Mouse (Mus musculus) yolk sac, embryonic 10.5 days (tissue): ENCODE measurements at regions not wholly inside any gene's neighbourhood (a gene's known extent, or its start where the extent isn't known, plus 50 kb on each side); places are given as distances from the start of the nearest gene placed in this dataset.

Experiments used
- DNase-seq: peaks from one replicate; pipeline ENCODE4 v3.0.0-alpha.2; 2017; ENCODE audit warnings: low spot score

DNA sequence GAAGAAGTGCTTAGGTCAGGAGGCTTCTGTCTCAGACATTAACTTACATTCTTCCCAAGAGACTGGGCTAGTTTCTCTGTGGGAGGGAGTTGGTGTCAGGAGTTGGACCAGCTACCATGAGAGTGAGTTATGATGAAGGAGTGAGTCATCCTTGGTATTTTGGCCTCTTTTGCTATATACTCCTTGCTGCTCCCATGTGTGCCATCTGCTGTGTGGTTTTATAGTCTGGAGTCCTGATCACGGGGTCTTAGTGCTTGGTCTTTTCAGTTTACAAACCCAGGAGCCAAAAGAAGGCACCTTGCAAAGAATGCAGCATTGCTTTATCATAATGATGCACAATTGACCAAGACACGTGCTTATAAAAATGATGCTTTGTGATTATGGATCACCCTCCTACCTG lies 56.6 kb downstream of the Zfp503 start:
- no peak for DNase-seq

DNA sequence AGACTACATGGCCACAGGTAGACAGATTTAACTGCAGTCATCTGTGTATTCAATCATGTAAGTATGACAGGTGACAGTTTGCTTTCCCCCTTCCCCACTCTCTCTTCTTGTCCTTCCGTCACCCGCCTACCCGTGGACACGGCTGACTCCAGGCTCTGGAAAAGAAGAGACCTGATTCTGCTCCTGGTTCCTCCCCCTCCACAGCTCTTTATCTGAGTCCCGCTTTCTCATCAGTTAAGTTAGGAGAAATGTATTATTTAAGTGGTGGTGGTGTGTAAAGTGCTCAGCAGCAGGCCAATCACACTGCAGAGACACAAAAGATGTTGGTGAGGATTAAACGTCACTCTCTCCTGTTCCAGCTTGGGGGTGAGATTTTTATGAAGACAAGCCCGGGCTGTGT lies 57.5 kb downstream of the Zfp503 start:
- DNase-seq = no peak

DNA sequence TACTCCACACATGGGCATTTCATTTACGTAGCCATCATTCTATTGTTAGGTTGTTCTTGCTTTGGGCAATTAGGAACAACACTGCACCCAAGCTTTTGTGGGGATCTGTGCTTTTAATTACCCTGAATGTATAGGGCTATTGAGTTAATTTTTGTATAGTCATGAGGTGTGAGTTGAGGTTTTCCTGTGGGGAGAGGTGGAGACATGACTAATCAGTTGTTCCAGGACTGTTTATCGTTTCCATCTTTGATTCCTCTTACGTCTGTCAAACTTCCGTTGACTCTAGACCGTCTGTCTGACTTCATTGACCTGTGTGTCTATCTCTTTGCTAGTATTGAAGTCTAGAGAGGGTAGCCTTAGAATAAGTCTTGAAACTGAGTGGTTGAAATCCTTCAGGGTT lies 60.4 kb downstream of the Zfp503 start:
- DNase-seq = no peak

DNA sequence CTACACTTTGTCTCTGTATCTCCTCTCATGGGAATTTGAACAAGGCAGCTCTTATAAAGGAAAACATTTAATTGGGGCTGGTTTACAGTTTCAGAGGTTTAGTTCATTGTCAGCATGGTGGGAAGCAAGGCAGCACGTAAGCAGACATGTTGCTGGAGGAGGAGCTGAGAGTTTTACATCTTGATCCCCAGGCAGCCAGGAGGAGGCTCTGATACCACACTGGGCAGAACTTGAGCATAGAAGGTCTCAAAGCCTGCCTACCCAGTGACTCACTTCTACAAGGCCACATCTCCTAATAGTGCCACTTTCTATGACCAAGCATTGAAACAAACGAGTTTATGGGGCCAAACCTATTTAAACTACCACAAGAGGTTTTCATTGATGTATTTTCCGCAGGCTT lies 67.9 kb upstream of the Comtd1 start:
- no peak for DNase-seq

DNA sequence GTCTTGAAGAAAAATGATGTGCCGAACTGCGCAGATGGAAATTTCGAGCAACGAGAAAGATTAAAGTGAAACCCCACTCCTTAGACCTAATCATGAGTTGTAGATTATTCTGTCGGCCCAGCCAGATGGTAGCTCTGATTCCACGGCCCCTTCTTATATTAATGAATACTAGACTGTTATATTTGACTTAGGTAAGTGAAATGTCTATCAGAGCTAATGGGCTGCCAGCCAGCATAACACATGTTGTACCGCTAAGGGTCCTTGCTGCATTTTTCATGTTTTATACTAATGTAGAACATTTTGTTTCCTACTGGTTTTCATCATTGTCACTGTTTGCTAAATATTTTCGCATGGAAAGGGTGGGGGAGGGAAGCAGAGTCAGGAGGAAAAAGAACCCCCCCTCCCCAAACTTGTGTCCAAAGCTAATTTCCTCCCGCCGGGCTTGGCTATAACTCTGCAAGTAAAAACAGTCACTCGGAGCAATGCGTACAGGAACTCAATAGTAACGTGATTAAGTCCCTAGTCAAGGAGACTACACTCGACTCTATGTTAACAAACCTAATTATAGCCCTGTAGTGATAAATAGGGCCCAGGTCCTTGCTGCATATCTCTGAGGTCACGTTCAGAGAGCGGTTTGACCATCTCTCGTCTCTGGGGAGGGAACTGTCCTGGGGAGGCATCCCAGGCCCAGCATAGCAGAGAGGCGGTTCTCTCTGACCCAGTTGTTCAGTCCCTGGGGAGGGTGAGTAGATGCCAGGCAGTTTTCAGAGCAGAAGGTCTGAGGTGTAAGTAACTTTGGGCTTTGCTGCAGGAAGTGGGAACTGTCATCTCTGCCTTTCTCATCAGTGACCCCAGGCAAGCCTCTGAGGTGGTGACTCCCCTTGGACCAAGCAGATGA lies 56.0 kb upstream of the Comtd1 start:
- peak; percentile 5 for DNase-seq

DNA sequence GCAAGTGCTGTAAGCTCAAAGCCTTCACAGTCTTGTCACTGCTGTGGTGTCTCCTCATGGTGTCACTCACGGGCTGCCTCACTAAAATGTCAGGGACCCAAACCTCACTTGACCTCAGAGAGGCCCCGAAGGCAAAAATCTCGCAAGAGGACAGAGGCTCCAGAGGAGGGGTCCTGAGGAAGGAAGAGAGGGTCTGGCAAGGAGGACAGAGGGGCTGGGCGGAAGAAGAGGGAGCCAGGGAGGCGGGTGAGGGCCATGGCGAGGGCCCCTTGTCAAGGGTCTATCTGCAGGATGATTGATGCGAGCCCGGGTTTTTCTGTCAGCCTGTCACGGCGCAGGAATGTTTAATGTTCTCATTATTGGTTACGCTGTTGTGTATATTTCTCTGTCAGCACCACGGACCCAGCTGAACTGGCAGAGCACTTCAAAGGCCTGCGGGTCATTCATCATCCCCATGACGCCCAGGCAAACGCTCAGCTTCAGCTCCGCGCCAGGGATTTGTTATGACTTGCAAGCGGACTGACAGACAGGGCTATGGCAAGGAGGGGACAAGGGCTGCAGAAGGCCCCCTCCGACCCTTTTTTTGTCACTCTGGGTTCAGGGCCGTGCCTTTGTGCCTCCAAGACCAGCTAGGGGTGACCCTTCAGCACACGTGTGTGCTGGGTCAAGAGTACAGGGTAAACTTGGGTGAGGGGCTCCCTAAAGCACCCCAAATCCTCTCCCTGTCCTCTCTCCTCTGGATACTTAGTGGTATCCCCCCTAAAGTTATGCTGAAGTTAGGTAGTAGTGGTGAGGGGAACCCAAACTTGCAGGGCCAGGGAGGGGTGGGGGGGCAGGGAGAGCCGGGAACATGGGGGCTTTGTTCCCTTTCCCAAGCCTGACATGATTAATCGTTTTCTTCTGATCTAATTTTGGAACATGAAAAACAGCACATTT lies 55.1 kb upstream of the Comtd1 start:
- DNase-seq = peak; percentile 68

DNA sequence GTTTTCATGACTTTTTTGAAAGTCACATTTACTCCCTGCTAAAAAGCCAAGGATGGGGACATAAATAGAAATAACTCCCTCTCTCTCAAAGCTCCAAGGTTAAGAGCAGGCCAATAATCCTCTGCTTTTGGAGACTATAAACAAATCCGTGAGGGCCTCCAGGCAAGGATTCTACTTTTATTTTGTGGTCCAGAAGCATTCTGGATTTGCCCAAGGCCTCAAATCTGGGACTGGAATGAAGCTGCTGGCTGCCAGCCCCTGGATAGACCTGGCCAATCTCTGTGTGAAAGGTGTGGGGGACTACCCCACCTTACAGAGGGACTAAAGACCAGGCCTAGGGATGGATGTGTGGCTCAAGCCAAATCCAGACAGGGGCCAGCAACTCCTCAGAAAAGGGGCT lies 54.1 kb upstream of the Comtd1 start:
- DNase-seq = no peak

DNA sequence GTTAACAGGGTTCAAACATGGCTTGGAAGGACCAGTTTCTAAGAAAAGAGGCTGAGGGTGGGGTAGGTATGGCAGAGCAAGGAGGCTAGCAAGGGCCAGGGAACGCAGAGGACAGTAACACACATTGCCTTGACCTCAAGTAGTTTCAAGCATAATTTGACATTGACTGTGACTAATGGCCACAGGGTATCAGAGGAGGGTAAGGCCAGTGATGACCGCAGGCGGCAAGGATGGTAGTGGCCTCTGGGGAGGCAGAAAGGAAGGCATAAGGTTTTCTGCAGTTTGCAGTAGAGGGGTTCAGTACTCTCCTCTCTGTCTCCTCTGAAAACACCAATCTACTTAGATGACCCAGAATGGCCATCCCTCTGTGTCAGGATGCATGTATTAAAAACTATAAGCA lies 53.7 kb upstream of the Comtd1 start:
- no peak for DNase-seq

DNA sequence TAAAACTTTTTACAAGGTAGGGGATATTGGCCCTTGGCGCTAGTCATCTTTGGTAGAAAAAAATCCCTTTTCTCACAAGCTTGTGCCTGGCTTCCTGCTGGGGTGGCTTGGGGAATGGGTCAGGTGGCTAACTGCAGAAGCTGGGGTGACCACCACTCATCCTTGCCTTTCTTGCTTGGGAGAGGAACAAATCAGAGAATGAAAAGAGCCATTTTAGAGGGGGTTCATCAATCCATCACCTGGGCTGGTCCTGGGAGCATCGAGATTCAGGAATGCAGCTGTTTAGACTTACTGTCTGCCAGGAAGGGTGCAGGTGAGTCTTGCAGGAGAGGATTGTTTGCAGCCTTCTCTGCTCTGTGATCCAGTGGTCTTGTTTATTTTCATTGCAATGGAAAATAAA lies 52.2 kb upstream of the Comtd1 start:
- DNase-seq = no peak

DNA sequence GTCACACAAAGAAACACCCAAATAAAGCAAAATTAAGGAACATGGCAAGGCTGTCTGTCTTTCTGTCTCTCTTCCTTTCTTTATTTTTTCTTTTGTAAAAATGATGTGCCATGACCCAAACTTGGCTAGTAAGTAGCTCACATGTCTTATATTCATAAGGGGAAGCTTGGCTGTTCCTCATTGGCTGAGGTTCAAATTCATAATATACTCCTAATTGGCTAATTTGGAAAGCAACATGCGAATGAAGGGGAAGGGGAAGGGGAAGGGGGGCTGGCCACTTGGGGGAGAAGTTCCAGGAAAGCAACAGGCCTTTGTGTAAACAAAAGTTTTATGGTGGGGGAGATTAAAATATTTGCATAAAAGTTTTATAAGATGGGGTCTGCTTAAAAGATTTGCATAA lies 51.7 kb upstream of the Comtd1 start:
- DNase-seq = no peak
